Mouse (Mus musculus) megakaryocyte, embryonic 14.5 days (primary cell): ENCODE results near the gene Stra6.

ENCODE experiments used
- FLI1 ChIP-seq: IDR thresholded peaks from 2 replicates; pipeline ENCODE4 v1.6.1; 2012; ENCODE audit warnings: low read length, inconsistent platforms, mixed read lengths
- GATA1 ChIP-seq: IDR thresholded peaks from 3 replicates; pipeline ENCODE4 v1.6.1; 2012; ENCODE audit warnings: mixed read lengths, low read length, inconsistent platforms, borderline replicate concordance

DNA sequence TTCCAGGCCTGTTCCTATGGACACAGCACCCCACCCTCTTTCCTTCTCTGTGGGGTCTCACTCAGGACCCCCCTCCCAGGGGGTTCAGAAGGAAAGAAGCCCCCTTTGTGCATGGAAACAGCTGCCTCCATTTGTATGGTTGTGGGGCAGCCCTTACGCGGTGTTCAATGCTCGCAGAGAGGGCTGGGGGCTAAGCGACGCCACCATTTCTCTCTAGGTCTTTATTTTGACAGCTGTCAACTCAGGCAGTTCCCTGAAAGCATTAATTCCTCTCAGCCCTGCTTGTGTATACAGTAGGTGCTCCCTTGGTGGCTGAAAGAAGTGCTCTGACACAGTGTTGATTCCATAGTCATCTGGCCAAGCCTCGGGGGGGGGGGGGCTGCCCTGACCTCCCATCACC, 40.1 kb downstream of the Stra6 start:
- TF ChIP-seq GATA1 (no peak), FLI1 (no peak)
